Mouse (Mus musculus) cerebellum, adult 9-11 months (tissue): Measurements from ENCODE around the gene Gm3138.
"Not testable (repeated sequence)": the region's sequence is repeated elsewhere in the genome, so short reads cannot be mapped to it uniquely, and the experiment has no call there.

Experiments used
- DNase-seq: peaks from one replicate; pipeline ENCODE4 v3.0.0; 2022

The Gm3138 gene

GRCm38 (mm10) chr14:4249331-4249730 is at the start of gene Gm3138:
Gene Gm3138, plus strand, starts transcription at chr14:4249631.
- DNase-seq, result not testable (repeated sequence)

DNA sequence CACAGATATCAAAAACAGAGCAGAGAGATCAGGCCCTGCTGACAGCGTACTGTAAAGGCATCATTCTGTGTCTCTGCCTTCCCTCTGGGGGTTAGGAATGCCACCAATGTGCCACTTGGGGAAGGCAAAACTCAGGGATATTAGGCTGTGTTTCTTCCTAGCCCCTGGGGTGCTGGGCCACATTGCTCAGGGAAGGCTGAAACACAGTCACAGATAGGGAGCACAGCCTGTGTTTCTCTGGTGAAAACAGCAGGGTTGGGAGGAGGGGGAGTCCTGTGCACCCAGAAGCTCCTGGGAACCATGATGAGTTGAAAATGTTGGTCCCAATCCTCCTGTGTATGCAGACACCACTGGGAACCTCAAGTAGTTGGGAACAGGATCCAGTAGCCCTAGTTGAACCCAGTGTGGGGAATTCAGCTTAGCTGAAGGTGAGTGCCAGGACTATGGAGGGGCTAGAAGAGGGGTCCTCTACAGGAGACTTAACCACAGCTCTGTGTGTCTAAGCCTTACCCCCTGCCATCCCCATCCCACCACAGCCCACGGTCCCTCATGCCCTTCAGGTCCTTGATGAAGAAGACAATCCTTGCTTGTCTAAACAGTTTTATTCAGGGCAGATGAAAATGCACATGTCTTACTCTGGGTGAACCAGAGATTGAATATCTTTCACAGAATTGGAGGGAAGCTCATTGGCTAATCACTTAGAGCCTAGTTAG is 20.0 kb downstream of the Gm3138 start:
- not testable (repeated sequence) for DNase-seq

DNA sequence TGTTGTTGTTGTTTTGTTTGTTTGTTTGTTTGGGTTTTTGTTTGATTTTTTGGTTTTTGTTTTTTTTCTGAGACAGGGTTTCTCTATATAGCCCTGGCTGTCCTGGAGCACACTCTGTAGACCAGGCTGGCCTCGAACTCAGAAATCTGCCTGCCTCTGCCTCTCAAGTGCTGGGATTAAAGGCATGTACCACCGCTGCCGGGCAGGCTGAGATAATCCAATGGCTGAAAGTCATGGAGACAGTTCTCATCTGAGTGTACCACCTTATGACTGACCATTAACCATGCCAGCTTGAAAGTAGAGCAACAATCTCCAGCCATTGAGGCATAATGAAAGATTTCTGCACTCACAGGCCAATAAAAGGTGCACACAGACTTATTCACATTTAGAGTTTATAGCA is 30.4 kb downstream of the Gm3138 start:
- not testable (repeated sequence) for DNase-seq
